Mouse (Mus musculus) embryonic facial prominence, embryonic 15.5 days (tissue): Measurements from ENCODE around the gene Adck2. TPM values are rescaled to one million over a fixed set of nuclear protein-coding genes. Genes with fewer than 3 reads are reported as not detected.

Experiments used
- ATAC-seq: fragments of 200-750 bp; cut with Nextera tagmentation; 2 replicates; pipeline ENCODE4 v1.8.0; 2017; ENCODE audit warnings: low read depth, moderate TSS enrichment; ENCODE audit not compliant: insufficient number of reproducible peaks, low FRiP score, low TSS enrichment
- H3K27ac ChIP-seq: fragments of 300-500 bp; sonication (generic); replicated peaks from 2 replicates; pipeline ENCODE4 v1.5.1; 2015; ENCODE audit warnings: mild to moderate bottlenecking, inconsistent platforms
- H3K27me3 ChIP-seq: fragments of 300-500 bp; sonication (generic); 2 replicates; pipeline ENCODE4 v1.6.1; 2015; ENCODE audit warnings: inconsistent platforms
- H3K36me3 ChIP-seq: fragments of 300-500 bp; sonication (generic); 2 replicates; pipeline ENCODE4 v1.6.1; 2015; ENCODE audit warnings: mild to moderate bottlenecking, inconsistent platforms
- H3K4me1 ChIP-seq: fragments of 300-500 bp; sonication (generic); 2 replicates; pipeline ENCODE4 v1.6.1; 2015; ENCODE audit warnings: inconsistent platforms
- H3K4me2 ChIP-seq: fragments of 300-500 bp; sonication (generic); replicated peaks from 2 replicates; pipeline ENCODE4 v1.6.1; 2015; ENCODE audit warnings: mild to moderate bottlenecking, inconsistent platforms
- H3K4me3 ChIP-seq: fragments of 300-500 bp; sonication (generic); replicated peaks from 2 replicates; pipeline ENCODE4 v1.5.1; 2015; ENCODE audit warnings: mild to moderate bottlenecking, inconsistent platforms
- H3K9ac ChIP-seq: fragments of 300-500 bp; sonication (generic); 2 replicates; pipeline ENCODE4 v1.6.1; 2015; ENCODE audit warnings: inconsistent platforms
- H3K9me3 ChIP-seq: fragments of 300-500 bp; sonication (generic); replicated peaks from 2 replicates; pipeline ENCODE4 v1.6.1; 2016; ENCODE audit warnings: inconsistent platforms
- WGBS: fragments of 180-500 bp; shearing (Covaris S2); methylation state at CpG from one replicate; pipeline ENCODE4 v1.1.7; 2015; 5-methylcytosine and 5-hydroxymethylcytosine counted together
- polyA plus RNA-seq: library from polyadenylated mRNA; unstranded; fragments of >200 nt; fragmentation: Nextera tagmentation; extraction: Ambion mirVana; gene quantifications from 2 replicates; pipeline ENCODE4 v1.2.1, GENCODE M21; 2015

Gene Adck2
- 36.5 and 44.9 TPM in 2 replicates for polyA plus RNA-seq

DNA sequence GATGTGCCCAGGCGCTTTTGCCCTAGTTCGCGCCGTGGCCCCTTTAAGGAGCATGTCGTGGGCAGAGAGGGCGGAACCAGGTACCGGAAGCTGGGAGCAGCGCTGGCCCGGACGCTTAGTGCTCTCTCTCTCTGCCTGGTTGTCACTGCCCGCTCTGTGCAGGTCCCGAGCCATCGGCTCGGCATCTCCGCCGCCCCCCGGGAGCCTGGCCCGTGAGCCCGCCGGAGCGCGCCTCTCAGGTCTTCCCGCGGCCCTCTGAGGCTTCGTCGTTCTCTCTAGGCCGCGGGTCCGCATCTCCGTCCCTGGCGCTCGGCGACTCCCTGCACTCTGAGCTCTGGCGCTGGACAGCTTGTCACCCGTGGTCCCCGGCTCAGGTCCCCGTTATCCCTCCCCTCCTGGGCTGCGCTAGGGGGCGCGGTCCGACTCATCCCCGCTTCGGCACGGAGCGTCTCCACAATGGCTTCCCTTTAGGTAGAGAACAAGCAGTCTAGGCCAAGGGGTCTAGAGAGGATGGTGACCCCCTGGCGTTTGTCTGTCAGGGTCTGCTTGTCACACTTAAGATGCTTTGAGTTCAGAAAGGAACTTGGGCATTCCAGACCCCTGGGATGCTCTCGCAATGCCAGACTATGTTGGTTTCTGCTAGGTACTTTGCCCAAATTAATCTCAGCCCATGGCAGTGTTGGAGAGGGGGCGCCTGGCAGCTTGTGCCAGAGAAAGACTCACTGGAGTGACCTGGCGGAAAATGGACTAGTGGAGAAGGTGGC is at the start of gene Adck2:
Gene Adck2, plus strand, starts transcription at position 83 of the 764 bp plus-strand sequence.
- Histone ChIP-seq H3K4me2 (peak within 1 kb of the TSS; percentile 81), H3K9ac (peak within 1 kb of the TSS; percentile 78), H3K27me3 (no peaks in the 10 kb centered on the region), H3K36me3 (peaks cover 24% of the 10 kb centered on the region), H3K9me3 (no peaks in the 10 kb centered on the region), H3K27ac (peak within 1 kb of the TSS; percentile 92), H3K4me3 (peak within 1 kb of the TSS; percentile 74), H3K4me1 (peaks cover 16% of the 10 kb centered on the region)
- ATAC-seq, result peak; percentile 93
- under 1% methylated on average over 49 of the region's 49 CpGs for WGBS

GRCm38 (mm10) chr6:39526797-39527196 is 46.9 kb upstream of the Adck2 start:
- no peak overlapping the region for H3K9ac ChIP-seq
- H3K9me3 ChIP-seq, result no peaks in the 10 kb centered on the region
- no peak for ATAC-seq
- H3K27me3 ChIP-seq, result no peaks in the 10 kb centered on the region
- peaks cover 17% of the 10 kb centered on the region for H3K36me3 ChIP-seq
- WGBS, result 76% methylated on average over 10 of the region's 10 CpGs
- no peak overlapping the region for H3K27ac ChIP-seq
- H3K4me3 ChIP-seq, result no peak overlapping the region
- peaks cover 34% of the 10 kb centered on the region for H3K4me1 ChIP-seq
- no peak overlapping the region for H3K4me2 ChIP-seq

- no peak overlapping the region for H3K9ac ChIP-seq
- H3K27me3 ChIP-seq, result no peaks in the 10 kb centered on the region
- H3K4me2 ChIP-seq, result no peak overlapping the region
- H3K27ac ChIP-seq, result no peak overlapping the region
- H3K36me3 ChIP-seq, result peaks cover 12% of the 10 kb centered on the region; the same call in 1 of the 2 replicates
- WGBS, result 84% methylated on average over 7 of the region's 7 CpGs
- no peak overlapping the region for H3K4me3 ChIP-seq
- peaks cover 37% of the 10 kb centered on the region for H3K4me1 ChIP-seq
- no peak for ATAC-seq
- no peaks in the 10 kb centered on the region for H3K9me3 ChIP-seq
Observed at GRCm38 (mm10) chr6:39527337-39527784, 46.3 kb upstream of the Adck2 start.

GRCm38 (mm10) chr6:39527811-39528210 is 45.9 kb upstream of the Adck2 start:
- ATAC-seq, result no peak
- H3K4me1 ChIP-seq, result peaks cover 37% of the 10 kb centered on the region
- no peak overlapping the region for H3K9ac ChIP-seq
- H3K27ac ChIP-seq, result no peak overlapping the region
- H3K9me3 ChIP-seq, result no peaks in the 10 kb centered on the region
- no peaks in the 10 kb centered on the region for H3K27me3 ChIP-seq
- WGBS, result 65% methylated on average over 4 of the region's 4 CpGs
- no peak overlapping the region for H3K4me3 ChIP-seq
- H3K36me3 ChIP-seq, result peaks cover 8% of the 10 kb centered on the region; the same call in 1 of the 2 replicates
- no peak overlapping the region for H3K4me2 ChIP-seq

DNA sequence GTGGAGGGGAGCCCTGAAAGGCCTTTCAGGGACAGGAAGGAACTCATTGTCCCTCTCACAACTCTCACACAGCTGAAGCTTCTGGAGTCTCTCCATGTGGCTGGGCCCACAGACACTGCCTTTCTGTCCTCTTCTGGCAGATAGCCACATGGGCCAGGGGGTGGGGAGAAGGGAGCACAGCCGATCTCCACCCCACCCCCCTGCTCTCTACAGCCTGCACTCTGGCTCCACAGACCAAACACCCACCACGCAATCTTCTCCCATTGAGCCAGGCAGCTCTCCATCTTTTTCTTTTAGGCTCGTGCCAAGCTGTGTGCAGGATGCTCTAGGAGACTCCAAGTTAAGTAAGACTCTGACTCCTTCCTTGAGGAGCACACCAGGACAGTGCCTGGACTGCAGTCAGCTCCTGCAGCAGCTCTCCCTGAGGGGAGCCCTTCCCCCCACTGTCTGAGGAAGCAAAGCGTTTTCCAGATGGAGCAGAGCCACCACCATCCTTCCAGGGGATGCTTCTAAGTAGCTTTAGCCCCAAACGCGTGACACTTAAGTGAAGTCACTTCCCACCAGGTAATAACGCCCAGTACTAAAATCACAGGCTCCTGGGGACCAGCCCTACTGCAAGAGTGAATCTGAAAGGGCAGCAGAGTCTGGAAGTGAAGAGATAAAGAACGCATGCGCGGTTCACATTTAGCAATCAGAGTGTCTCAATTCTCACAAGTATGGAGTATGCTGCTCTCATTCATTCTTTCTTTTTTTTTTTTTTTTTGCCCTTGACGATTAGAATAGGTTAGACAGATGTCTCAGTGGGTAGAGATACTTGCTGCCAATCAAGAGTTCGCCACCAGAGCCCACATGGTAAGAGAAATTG is 44.8 kb upstream of the Adck2 start:
- H3K4me1 ChIP-seq, result peaks cover 37% of the 10 kb centered on the region
- ATAC-seq, result peak; percentile 81
- H3K27ac ChIP-seq, result peak overlapping the region; percentile 74
- WGBS, result 33% methylated on average over 12 of the region's 12 CpGs
- no peak overlapping the region for H3K4me3 ChIP-seq
- H3K27me3 ChIP-seq, result no peaks in the 10 kb centered on the region
- H3K9ac ChIP-seq, result no peak overlapping the region
- no peak overlapping the region; the same call in 1 of the 2 replicates for H3K4me2 ChIP-seq
- no peaks in the 10 kb centered on the region for H3K36me3 ChIP-seq
- no peaks in the 10 kb centered on the region for H3K9me3 ChIP-seq

- H3K4me2 ChIP-seq, result no peak overlapping the region
- H3K9me3 ChIP-seq, result no peaks in the 10 kb centered on the region
- no peak overlapping the region for H3K9ac ChIP-seq
- H3K27me3 ChIP-seq, result no peaks in the 10 kb centered on the region
- H3K36me3 ChIP-seq, result no peaks in the 10 kb centered on the region
- ATAC-seq, result no peak
- H3K4me3 ChIP-seq, result no peak overlapping the region
- no peak overlapping the region for H3K27ac ChIP-seq
- H3K4me1 ChIP-seq, result peaks cover 32% of the 10 kb centered on the region
Observed at GRCm38 (mm10) chr6:39534944-39535343, 38.7 kb upstream of the Adck2 start.

- H3K9me3 ChIP-seq, result no peaks in the 10 kb centered on the region
- H3K9ac ChIP-seq, result no peak overlapping the region
- WGBS, result 39% methylated on average over 1 of the region's 1 CpGs
- no peaks in the 10 kb centered on the region for H3K27me3 ChIP-seq
- H3K4me2 ChIP-seq, result no peak overlapping the region
- no peak overlapping the region for H3K4me3 ChIP-seq
- no peak overlapping the region for H3K27ac ChIP-seq
- no peak for ATAC-seq
- H3K36me3 ChIP-seq, result no peaks in the 10 kb centered on the region
- peaks cover 30% of the 10 kb centered on the region for H3K4me1 ChIP-seq
Observed at GRCm38 (mm10) chr6:39536621-39537020, 37.1 kb upstream of the Adck2 start.

DNA sequence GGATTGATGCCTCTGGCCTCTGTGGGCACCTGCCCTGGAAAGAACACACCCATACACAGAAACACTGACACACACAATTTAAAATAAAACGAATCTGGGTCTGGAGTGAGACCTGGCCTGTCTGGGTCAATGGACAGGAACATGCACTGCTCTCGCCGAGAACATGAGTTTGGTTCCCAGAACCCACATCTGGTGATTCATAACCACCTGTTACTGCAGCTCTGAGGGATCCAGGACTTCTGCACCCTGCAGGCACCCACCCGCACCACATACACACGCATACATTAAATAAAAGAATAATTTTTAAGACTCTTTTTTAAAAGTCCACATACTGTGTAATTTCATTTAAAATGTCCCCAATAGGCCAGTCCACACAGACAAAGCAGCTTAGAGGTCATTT is 36.4 kb upstream of the Adck2 start:
- no peak for ATAC-seq
- H3K27ac ChIP-seq, result no peak overlapping the region
- H3K36me3 ChIP-seq, result no peaks in the 10 kb centered on the region
- peaks cover 29% of the 10 kb centered on the region for H3K4me1 ChIP-seq
- no peak overlapping the region for H3K4me3 ChIP-seq
- H3K27me3 ChIP-seq, result no peaks in the 10 kb centered on the region
- H3K9ac ChIP-seq, result no peak overlapping the region
- no peak overlapping the region for H3K4me2 ChIP-seq
- 94% methylated on average over 5 of the region's 5 CpGs for WGBS
- no peaks in the 10 kb centered on the region for H3K9me3 ChIP-seq

DNA sequence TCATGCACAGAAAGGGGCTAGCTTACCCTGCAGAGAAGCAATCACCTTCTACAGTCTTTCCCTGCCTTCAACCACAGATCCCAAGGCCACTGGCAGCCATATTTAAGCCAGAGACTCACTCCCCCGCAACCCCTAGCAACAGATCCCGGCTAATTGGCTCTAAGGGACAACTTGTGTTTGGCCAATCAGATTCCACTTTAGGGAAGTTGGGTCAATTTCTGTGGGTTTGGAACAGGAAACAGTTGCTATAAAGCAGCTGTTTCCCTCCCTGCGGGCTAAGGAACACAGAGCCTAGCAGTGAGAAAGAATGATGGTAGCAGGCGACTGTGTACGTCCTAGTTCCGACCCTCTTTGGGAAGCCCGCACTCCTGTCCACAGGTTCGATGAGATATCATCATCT is 35.4 kb upstream of the Adck2 start:
- no peak overlapping the region for H3K4me2 ChIP-seq

GRCm38 (mm10) chr6:39539679-39540155 is 34.0 kb upstream of the Adck2 start:
- Histone ChIP-seq H3K36me3 (no peaks in the 10 kb centered on the region), H3K4me3 (no peak overlapping the region), H3K9ac (no peak overlapping the region), H3K27me3 (no peaks in the 10 kb centered on the region), H3K9me3 (no peaks in the 10 kb centered on the region), H3K4me2 (peak overlapping the region; percentile 22), H3K27ac (peak overlapping the region; percentile 39; the same call in 1 of the 2 replicates), H3K4me1 (peaks cover 52% of the 10 kb centered on the region)
- 13% methylated on average over 7 of the region's 7 CpGs for WGBS
- ATAC-seq, result peak; percentile 52; the same call in 1 of the 2 replicates

More for the DNA sequence above, 35.4 kb upstream of the Adck2 start:
- H3K27me3 ChIP-seq, result no peaks in the 10 kb centered on the region
- ATAC-seq, result no peak
- H3K9ac ChIP-seq, result no peak overlapping the region
- H3K4me1 ChIP-seq, result peaks cover 39% of the 10 kb centered on the region
- no peak overlapping the region for H3K4me3 ChIP-seq
- H3K9me3 ChIP-seq, result no peaks in the 10 kb centered on the region
- no peaks in the 10 kb centered on the region for H3K36me3 ChIP-seq
- H3K27ac ChIP-seq, result no peak overlapping the region
- 50% methylated on average over 8 of the region's 8 CpGs for WGBS

GRCm38 (mm10) chr6:39540563-39540962 is 33.1 kb upstream of the Adck2 start:
- no peak overlapping the region for H3K9ac ChIP-seq
- no peaks in the 10 kb centered on the region for H3K9me3 ChIP-seq
- no peaks in the 10 kb centered on the region for H3K36me3 ChIP-seq
- H3K4me2 ChIP-seq, result no peak overlapping the region
- H3K27ac ChIP-seq, result 0 out of 2 replicates have a peak overlapping the region, but pooled peaks have one; percentile 39
- H3K27me3 ChIP-seq, result no peaks in the 10 kb centered on the region
- peaks cover 59% of the 10 kb centered on the region for H3K4me1 ChIP-seq
- WGBS, result 50% methylated on average over 2 of the region's 2 CpGs
- no peak for ATAC-seq
- H3K4me3 ChIP-seq, result no peak overlapping the region
